Mouse (Mus musculus): Measurements from ENCODE around the gene Hbs1l. TPM values are rescaled to one million over a fixed set of nuclear protein-coding genes. Genes with fewer than 3 reads are reported as not detected.

Hbs1l gene
- polyA plus RNA-seq, 1 experiment = 12.2 TPM

DNA sequence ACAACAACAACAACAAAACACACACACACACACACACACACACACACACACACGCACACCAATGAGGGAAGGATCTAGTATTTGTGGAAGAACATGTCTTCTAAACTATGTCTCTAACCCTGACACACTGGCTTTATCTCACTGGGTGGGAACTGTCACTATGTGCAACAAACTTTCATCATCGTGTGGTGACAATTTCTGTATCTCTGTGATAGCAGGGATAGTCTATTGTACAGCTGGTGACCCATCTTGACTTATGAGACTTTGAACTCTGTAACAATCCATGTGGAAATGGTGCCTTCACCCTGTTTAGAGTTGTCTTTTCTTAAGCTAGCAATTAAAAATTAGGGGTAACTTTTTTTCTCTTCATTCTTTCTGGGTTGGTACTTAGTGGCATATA is 36.1 kb upstream of the Hbs1l start:
- Histone ChIP-seq H3K27ac (ENCODE audit: insufficient read depth, low read depth, low read length) (peak overlapping the region; percentile 58; the same call in 1 of the 2 replicates), H3K4me3 (ENCODE audit: low read depth, low read length) (no peak overlapping the region)
- WGBS = 43% methylated on average over 2 of the region's 2 CpGs

DNA sequence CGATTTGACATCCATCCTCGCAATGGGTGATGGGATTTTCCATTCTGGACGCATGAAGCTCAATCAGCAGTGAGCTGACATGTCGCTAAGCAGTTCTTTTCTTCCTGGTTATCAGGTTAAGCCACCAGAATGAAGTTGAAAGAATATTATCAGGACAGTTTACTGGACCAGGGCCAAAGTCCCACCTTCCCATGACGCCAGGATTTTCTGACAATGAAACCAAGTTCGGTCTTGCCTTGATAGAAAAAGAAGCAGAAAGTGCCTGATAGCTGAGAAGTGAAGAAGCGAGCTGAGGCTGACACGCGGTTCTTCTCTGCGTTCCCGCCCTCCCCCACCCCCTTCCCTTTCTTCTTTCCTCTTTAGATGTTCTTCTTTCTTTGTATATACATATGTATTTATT is 30.6 kb upstream of the Hbs1l start:
- Histone ChIP-seq H3K4me1 (ENCODE audit: control insufficient read depth, insufficient read depth, insufficient read length, low read length) (peaks cover 4% of the 10 kb centered on the region; the same call in 1 of the 2 replicates), H3K27me3 (ENCODE audit: control insufficient read depth, insufficient read depth, low read length) (no peaks in the 10 kb centered on the region), H3K27ac (ENCODE audit: insufficient read depth, low read depth, low read length) (no peak overlapping the region), H3K36me3 (ENCODE audit: control insufficient read depth, insufficient read depth, low read length) (no peaks in the 10 kb centered on the region), H3K4me3 (ENCODE audit: low read depth, low read length) (no peak overlapping the region)
- WGBS = 54% methylated on average over 11 of the region's 11 CpGs
- no peak for TF ChIP-seq CTCF (IDR thresholded peaks at IDR 0.05; ENCODE audit: extremely low read depth, insufficient read length, insufficient replicate concordance, low read depth, low read length)
- no peak for TF ChIP-seq POLR2A (IDR thresholded peaks at IDR 0.05; ENCODE audit: low read depth, low read length)

More for the DNA sequence above, 36.1 kb upstream of the Hbs1l start:
- Histone ChIP-seq H3K36me3 (ENCODE audit: control insufficient read depth, insufficient read depth, low read length) (no peaks in the 10 kb centered on the region), H3K4me1 (ENCODE audit: control insufficient read depth, insufficient read depth, insufficient read length, low read length) (peaks cover 7% of the 10 kb centered on the region; the same call in 1 of the 2 replicates), H3K27me3 (ENCODE audit: control insufficient read depth, insufficient read depth, low read length) (no peaks in the 10 kb centered on the region)
- TF ChIP-seq POLR2A (IDR thresholded peaks at IDR 0.05; ENCODE audit: low read depth, low read length) = no peak

DNA sequence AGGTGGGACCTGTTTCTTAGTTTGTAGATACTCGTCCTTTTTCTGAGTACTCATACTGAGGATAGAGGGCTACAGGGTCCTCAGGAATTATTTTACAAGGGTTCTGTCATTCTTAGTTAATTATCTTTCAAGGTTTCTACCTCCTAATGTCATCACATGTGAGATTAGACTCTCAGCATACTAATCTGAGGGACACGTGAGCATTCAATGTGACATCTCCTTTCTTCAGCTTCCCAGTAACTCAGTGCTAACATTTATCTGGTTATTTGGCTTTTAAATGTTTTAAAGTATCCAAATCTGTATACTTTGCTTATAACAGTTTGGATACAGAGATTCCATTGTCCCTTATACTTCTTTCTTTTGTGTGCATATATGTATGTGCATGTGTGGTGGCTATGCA is 28.3 kb upstream of the Hbs1l start:
- no peak for TF ChIP-seq CTCF (IDR thresholded peaks at IDR 0.05; ENCODE audit: extremely low read depth, insufficient read length, insufficient replicate concordance, low read depth, low read length)
- TF ChIP-seq POLR2A (IDR thresholded peaks at IDR 0.05; ENCODE audit: low read depth, low read length) = no peak
- Histone ChIP-seq H3K36me3 (ENCODE audit: control insufficient read depth, insufficient read depth, low read length) (no peaks in the 10 kb centered on the region), H3K27ac (ENCODE audit: insufficient read depth, low read depth, low read length) (no peak overlapping the region), H3K4me3 (ENCODE audit: low read depth, low read length) (no peak overlapping the region), H3K27me3 (ENCODE audit: control insufficient read depth, insufficient read depth, low read length) (no peaks in the 10 kb centered on the region), H3K4me1 (ENCODE audit: control insufficient read depth, insufficient read depth, insufficient read length, low read length) (peaks cover 1% of the 10 kb centered on the region; the same call in 1 of the 2 replicates)
- 76% methylated on average over 2 of the region's 2 CpGs for WGBS

DNA sequence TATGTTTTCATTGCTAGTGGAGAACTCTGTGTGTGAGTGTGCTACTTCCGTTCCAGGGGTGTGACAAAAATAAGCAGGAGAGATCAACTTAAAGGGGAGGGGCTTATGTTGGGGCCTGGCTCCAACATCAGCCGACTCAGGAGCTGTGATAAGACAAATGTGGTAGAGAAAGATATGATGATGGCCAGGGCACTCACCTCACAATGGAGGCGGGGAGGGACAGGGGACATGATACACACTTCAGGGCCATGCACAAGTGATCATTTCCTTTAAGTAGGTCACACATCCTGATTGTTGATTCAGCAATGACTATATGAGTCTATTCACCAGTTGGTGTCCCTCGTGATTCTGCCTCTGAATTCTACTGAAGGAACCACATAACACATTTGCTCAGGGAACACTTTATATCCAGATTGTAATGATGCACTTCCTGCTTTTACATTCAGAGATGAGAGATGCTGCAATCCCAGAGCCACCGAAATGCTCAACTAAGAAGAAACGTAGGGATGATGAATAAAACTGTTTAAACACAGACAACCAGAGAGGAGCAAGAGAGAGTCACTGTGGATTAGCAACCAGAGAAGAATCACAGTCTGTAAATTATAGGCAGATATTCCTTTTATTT is 26.9 kb upstream of the Hbs1l start:
- no peaks in the 10 kb centered on the region; the same call in 1 of the 2 replicates for H3K4me1 ChIP-seq (ENCODE audit: control insufficient read depth, insufficient read depth, insufficient read length, low read length)
- WGBS = 52% methylated on average over 6 of the region's 6 CpGs
- no peaks in the 10 kb centered on the region for H3K36me3 ChIP-seq (ENCODE audit: control insufficient read depth, insufficient read depth, low read length)
- no peak overlapping the region for H3K4me3 ChIP-seq (ENCODE audit: low read depth, low read length)
- H3K27me3 ChIP-seq (ENCODE audit: control insufficient read depth, insufficient read depth, low read length) = no peaks in the 10 kb centered on the region
- no peak overlapping the region for H3K27ac ChIP-seq (ENCODE audit: insufficient read depth, low read depth, low read length)
- TF ChIP-seq CTCF (IDR thresholded peaks at IDR 0.05; ENCODE audit: extremely low read depth, insufficient read length, insufficient replicate concordance, low read depth, low read length) = no peak
- no peak for TF ChIP-seq POLR2A (IDR thresholded peaks at IDR 0.05; ENCODE audit: low read depth, low read length)

DNA sequence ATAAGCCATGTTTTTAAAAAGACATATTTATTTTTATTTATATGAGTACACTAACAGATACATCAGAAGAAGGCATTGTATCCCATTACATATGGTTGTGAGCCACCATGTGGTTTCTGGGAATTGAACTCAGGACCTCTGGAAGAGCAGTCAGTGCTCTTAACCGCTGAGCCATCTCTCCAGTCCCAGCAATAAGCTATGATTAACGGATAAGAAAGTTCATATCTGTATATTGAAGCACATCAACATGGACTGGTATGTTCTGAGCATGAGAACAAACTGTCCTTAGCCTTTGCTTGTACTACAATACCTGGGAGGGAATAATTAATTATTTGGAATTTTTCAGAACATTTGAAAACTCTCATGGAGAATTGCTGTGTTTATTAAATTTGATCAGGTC is 25.9 kb upstream of the Hbs1l start:
- no peaks in the 10 kb centered on the region for H3K36me3 ChIP-seq (ENCODE audit: control insufficient read depth, insufficient read depth, low read length)
- no peak overlapping the region for H3K27ac ChIP-seq (ENCODE audit: insufficient read depth, low read depth, low read length)
- no peaks in the 10 kb centered on the region; the same call in 1 of the 2 replicates for H3K4me1 ChIP-seq (ENCODE audit: control insufficient read depth, insufficient read depth, insufficient read length, low read length)
- H3K27me3 ChIP-seq (ENCODE audit: control insufficient read depth, insufficient read depth, low read length) = no peaks in the 10 kb centered on the region
- H3K4me3 ChIP-seq (ENCODE audit: low read depth, low read length) = no peak overlapping the region
- WGBS = 78% methylated on average over 2 of the region's 2 CpGs
- TF ChIP-seq POLR2A (IDR thresholded peaks at IDR 0.05; ENCODE audit: low read depth, low read length) = no peak
- TF ChIP-seq CTCF (IDR thresholded peaks at IDR 0.05; ENCODE audit: extremely low read depth, insufficient read length, insufficient replicate concordance, low read depth, low read length) = no peak

DNA sequence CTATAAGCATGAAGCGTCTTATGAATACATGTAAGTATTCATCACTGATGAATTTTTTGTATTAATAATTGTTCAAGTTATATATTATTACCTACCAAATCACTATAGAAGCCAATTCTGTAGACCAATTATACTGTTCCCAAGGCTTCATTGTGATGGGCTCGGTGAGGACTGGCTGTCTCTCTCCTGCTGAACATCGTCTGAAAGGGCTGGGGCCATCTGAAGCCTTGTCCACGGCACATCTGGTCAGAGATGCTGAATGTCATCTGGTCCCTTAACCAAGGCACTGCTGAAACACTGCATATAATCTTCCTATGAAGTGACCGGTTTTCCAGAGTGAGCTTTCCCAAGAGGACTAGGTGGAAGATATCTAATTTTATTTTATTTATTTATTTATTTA is 24.9 kb upstream of the Hbs1l start:
- Histone ChIP-seq H3K27ac (ENCODE audit: insufficient read depth, low read depth, low read length) (no peak overlapping the region), H3K27me3 (ENCODE audit: control insufficient read depth, insufficient read depth, low read length) (no peaks in the 10 kb centered on the region), H3K4me3 (ENCODE audit: low read depth, low read length) (no peak overlapping the region), H3K4me1 (ENCODE audit: control insufficient read depth, insufficient read depth, insufficient read length, low read length) (no peaks in the 10 kb centered on the region), H3K36me3 (ENCODE audit: control insufficient read depth, insufficient read depth, low read length) (no peaks in the 10 kb centered on the region)
- WGBS = 85% methylated on average over 5 of the region's 5 CpGs
- TF ChIP-seq POLR2A (IDR thresholded peaks at IDR 0.05; ENCODE audit: low read depth, low read length) (no peak), CTCF (IDR thresholded peaks at IDR 0.05; ENCODE audit: extremely low read depth, insufficient read length, insufficient replicate concordance, low read depth, low read length) (no peak)

DNA sequence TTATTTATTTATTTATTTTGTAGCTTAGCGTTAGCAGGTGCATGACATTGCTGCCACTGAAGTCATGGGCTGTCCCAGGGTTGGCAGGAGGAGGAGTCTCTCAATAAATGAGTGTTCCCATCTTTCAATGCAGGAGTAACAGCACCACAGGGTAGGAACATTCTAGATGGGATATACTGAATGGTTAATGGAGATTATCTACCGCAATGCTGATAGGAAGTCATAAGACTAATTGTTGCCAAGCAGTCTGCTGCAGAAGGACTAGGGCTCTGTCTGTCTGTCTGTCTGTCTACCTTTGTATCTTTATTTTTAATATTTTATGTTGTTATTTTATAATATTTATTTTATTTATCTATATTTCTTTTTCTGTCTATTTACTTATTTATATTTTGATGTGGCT is 24.5 kb upstream of the Hbs1l start:
- no peak overlapping the region for H3K4me3 ChIP-seq (ENCODE audit: low read depth, low read length)
- no peak for TF ChIP-seq POLR2A (IDR thresholded peaks at IDR 0.05; ENCODE audit: low read depth, low read length)
- TF ChIP-seq CTCF (IDR thresholded peaks at IDR 0.05; ENCODE audit: extremely low read depth, insufficient read length, insufficient replicate concordance, low read depth, low read length) = no peak
- H3K27ac ChIP-seq (ENCODE audit: insufficient read depth, low read depth, low read length) = no peak overlapping the region
- H3K36me3 ChIP-seq (ENCODE audit: control insufficient read depth, insufficient read depth, low read length) = no peaks in the 10 kb centered on the region
- H3K27me3 ChIP-seq (ENCODE audit: control insufficient read depth, insufficient read depth, low read length) = no peaks in the 10 kb centered on the region
- 85% methylated on average over 2 of the region's 2 CpGs for WGBS
- no peaks in the 10 kb centered on the region for H3K4me1 ChIP-seq (ENCODE audit: control insufficient read depth, insufficient read depth, insufficient read length, low read length)
